Mouse (Mus musculus): Measurements from ENCODE around the gene Irx1.

Irx1 gene

DNA sequence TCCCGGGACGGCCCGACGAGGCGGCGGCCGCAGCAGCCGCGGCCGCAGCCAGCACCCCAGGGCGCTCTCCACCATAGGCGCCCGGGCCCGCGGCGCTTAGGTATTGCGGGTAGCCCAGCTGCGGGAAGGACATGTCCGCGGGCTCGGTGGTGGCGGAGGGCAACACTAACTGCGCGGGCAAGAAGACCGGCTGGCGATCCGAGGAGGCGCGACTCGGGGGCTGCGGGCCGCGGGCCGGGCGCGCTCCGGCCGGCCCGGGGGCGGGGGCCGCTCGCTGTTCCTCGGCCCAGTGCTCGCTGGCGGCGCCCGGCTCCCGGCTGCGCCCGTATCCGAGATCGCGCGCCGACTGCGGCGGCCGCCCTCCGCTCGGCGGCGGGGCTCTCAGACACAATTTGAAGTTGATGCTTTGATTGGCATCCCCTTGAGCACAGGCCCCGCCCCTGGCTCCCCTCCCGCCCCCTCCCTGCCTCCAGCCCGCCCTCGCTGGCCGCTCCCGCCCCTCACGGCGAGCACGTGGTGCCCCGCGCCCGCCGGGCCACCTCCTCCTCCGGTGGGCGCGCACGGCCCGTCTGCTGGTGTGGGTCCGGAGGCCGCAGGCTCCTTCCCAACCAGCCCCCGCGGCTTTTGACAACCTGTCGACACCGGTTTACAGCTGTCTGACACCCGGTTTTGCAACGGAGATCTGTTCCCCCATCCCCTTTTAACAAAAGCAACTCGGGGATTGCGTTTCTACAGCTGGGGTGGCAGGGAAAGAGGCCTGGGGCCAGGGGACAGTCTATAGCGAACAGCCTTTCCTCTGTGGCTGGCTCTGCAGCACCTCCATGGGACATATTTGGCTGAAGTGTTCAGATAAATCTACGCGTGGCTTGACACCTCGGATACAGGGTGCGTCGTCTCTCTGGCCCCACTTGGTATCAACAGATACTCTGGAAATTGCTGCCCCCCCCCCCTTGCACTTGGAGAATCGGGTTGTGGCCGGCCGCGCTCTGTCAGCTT, at the start of gene Irx1:
Gene Irx1, minus strand, starts transcription at position 368 of the 996 bp plus-strand sequence.
- peak; percentile 15 for DNase-seq (ENCODE audit: low read depth, low spot score)

GRCm38 (mm10) chr13:71979932-71980655, 16.6 kb upstream of the Irx1 start:
- DNase-seq (ENCODE audit: low read depth, low spot score) = no peak

DNA sequence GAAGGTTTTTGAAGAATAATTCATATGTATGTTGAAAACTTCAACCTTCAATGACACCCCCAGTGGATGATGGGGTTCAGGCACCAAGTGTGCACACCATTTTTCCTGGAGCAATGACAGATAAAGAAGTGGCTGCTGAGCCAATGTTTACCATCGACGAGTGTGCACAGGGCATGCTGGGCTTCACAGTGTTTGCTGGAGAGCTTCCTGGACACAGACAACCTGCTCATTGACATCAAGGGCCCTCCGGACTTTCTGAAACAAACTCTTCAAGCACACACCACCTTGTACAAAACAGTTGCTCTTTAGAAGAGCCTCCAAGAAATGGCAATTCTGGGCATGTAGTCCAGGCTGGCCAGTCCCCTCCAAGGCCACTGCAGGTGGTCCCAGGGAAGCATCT, 12.2 kb upstream of the Irx1 start:
- DNase-seq (ENCODE audit: low read depth, low spot score) = no peak

DNA sequence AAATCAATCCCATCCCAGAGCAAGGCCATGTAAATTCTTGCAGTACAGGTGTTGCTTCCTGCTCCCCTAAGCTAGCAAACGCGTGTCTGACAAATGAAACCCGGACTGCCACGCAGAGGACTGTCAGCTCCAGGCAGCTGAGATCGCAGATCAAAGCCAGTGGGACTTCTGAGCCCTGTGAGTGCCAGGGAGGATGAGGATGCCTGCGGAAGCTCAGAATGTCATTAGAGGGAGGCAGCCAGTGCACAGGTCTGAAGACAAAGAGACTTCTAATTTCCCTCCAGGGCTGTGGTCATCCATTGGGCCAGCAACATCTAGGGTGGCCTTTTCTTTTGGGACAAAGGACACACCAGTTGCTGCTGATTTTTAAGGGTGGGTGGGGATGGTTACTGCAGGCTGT, 4.8 kb upstream of the Irx1 start:
- DNase-seq (ENCODE audit: low read depth, low spot score) = no peak

GRCm38 (mm10) chr13:71967341-71968250, 4.1 kb upstream of the Irx1 start:
- DNase-seq (ENCODE audit: low read depth, low spot score) = no peak

DNA sequence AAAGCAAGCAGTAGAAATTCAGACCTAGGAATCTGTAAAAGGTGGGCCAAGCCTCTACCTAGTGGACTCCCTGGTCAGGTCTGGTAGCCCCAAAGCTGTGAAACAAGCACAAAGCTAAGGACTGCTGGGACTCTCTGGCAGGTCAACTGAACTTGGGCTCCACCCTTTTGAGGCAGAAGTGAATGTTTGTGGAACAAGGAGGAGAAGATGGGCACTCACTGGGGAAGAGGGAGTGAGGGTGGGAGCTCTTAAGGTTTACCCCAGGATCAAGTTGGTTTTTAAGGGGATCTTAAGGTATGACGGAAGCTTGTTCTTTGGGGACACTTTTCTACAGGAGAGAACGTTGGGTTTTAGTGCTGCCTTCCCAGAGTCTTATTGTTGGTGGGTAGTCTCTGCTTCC, 3.1 kb upstream of the Irx1 start:
- no peak for DNase-seq (ENCODE audit: low read depth, low spot score)

DNA sequence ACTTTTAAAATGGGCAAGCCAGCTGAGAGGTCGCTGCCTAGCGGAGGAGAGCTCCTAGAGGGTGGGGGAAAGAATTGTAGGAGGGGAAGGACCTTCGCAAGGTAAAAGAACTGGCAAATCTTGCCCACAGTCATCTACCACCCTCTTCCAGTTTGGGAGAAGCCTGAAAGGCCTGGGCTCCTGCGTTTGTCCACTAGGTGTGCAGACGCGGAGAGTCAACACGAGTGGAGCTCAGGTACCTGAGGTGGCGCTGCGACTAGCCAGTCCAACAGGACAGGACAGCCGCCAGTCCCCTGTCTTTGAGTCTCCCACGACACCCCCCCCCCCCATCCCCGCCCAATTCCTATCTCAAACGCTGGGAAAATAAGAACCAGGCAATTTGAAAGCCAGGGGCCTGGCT, 843 bp upstream of the Irx1 start:
- DNase-seq (ENCODE audit: low read depth, low spot score) = peak; percentile 20

DNA sequence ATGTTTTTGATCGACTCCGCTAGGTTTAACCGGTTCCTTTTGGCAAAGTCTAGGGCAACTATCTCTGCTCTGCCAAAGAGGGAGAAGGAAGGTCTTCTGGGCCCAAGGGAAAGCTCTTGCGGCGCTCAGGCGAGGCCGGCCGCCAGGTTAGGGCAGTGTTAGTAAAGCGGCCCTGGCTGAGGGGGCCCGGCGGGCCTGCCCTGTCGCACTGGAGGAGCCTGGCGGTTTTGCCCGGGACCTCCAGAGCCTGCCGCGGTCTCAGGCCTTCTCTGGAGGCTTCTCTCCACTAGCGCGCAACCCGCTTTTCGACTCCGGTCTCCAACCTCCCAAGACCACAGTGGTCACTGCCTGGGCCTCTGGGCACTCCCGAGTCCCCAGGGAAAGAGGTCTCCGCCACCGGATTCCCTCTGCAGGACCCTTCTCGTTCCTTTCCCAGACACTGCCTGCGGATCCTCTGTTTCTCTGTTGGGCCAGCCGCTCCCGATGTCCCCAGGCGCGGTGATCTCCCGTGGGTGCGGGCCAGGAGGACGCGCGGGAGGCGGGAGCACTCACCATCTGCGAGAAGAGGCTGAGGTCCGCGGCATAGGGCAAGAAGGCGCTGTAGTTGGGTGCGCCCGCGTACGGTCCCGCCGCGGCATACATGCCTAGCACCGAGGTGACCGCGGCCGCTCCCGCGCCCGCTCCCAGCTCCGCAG, 715 bp downstream of the Irx1 start:
- no peak for DNase-seq (ENCODE audit: low read depth, low spot score)

DNA sequence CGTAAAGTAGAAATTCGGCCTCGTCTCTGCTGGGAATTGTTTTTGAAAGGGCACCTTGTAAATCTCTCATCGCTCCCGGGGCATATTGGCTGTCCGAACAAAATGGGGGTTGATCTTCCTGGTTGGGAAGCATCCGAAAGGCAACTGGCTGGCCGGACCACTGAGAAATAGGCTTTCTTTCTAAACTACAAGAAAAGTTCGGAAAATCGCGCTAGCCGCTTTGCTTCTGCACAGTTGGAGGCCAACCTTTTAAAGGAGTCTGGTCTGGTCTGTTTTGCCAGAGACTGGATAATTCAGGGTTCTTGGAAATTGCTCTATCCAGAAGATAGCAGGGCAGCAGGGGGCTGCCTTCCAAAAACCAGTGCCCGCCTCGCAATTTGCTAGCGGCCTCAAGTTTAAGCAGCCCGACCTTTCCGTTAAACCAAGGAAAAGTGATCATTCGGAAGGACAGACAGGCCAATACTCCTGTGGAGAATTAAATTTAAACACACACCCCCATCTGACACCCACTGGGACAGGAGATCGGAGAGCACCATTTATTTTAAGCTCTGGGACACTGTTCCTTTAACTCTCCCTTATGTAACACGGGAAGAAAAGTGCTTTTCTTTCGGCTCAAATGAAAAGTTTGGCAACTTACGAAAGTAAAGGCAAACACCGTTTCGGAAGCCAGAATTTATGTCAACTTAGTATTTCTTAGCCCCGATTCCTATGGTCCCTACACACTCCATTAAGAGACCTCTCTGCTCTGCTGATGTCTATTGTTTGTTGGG, 1.4 kb downstream of the Irx1 start:
- no peak for DNase-seq (ENCODE audit: low read depth, low spot score)

GRCm38 (mm10) chr13:71960846-71961735, 2.4 kb downstream of the Irx1 start:
- DNase-seq (ENCODE audit: low read depth, low spot score) = no peak

GRCm38 (mm10) chr13:71960277-71960672, 3.2 kb downstream of the Irx1 start:
- no peak for DNase-seq (ENCODE audit: low read depth, low spot score)

DNA sequence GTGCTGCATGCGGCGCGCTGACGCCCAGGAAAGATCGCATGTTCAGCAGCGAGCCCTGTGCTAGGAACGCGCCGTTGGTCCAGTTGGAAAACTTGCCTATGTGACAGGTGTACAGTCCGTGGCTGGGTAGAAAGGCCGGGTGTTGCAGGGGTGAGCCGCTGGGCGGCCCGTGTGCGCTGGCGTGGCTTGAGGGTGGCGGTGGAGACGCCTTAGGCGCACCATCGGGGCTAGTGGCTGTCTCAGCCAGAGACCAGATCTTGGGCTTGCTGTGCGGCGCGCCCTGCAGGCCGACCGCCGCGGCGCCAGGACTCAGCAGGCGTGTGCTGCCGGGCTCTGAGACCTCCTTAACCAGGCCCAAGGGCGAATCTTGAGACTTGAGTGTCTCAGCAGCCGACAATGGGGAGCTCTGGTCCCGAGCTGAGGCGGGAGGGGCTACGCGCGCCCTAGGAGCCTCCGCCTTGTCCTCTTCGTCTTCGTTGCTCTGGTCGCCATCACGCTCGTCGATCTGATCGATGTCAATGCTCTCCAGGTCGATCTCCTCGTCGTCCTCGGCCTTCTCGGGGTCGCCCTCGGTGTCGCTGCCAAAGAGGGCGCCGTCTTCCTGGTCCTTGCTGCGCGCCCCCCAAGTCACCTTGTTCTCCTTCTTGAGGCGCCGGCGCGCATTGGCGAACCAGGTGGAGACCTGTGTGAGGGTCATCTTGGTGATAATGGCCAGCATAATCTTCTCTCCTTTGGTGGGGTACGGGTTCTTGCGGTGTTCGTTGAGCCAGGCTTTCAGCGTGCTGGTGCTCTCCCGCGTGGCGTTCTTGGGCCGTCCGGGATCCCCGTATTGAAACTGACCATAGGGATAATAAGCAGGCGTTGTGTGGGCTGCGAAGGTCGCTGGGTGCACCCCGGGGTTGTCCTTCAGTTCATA, 3.9 kb downstream of the Irx1 start:
- DNase-seq (ENCODE audit: low read depth, low spot score) = no peak

- DNase-seq (ENCODE audit: low read depth, low spot score) = no peak
These were observed 4.9 kb downstream of the Irx1 start for GRCm38 (mm10) chr13:71958651-71959050.

DNA sequence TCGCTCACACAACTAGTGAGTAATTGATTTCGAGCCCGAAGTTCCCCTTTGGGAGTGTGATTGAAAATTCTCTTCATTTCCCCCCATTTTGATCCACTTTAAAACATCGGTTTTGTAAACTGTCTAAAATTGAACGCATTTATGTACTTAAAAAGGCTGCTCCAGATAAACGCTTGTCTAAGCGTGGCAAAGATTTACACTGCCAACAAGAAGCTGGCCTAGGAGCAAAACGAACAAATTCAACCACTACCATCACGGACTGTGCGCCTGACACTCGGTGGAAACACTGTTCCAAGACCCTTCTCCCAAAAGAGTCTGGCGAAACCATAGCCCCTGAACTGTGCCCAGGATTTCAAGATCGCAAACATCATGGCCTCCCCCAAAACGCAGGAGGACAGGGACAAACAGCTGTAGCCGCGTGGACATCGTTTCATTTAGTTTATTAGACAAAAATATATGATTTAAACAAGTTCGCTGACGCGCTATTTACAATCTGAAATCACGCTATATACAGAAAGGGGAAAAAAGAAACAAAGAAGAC, 5.6 kb downstream of the Irx1 start:
- DNase-seq (ENCODE audit: low read depth, low spot score) = no peak

- DNase-seq (ENCODE audit: low read depth, low spot score) = no peak
These were observed 6.4 kb downstream of the Irx1 start for GRCm38 (mm10) chr13:71957147-71957546.

- peak; percentile 28 for DNase-seq (ENCODE audit: low read depth, low spot score)
These were observed 7.0 kb downstream of the Irx1 start for GRCm38 (mm10) chr13:71956481-71956880.

DNA sequence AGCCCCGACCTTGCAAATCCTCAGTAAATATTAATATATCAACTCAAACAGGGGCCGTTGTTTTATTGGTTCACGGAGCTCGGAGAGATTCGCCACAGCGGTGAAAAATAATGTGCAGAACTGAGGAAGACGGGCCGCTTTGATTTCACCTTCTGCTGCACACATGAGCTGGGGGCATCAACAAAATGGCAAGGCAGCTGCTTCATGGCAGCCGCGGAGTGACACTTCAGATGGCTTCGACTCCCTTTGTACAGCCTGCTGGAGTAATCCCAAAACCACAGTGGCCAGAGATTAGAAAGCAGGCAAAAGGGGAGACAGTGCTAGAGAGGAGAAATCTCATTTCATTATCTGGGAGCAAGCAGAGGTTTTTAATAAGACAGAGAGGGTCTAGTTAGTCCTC, 11.6 kb downstream of the Irx1 start:
- no peak for DNase-seq (ENCODE audit: low read depth, low spot score)

GRCm38 (mm10) chr13:71949859-71950258, 13.7 kb downstream of the Irx1 start:
- DNase-seq (ENCODE audit: low read depth, low spot score) = no peak
